Mouse (Mus musculus) liver, adult 2 months (tissue): Measurements from ENCODE around the gene Cpsf2.

Experiments
- CTCF ChIP-seq: fragments of 200-500 bp; IDR thresholded peaks from 2 replicates; pipeline ENCODE4 v1.5.1; 2011; ENCODE audit warnings: low read depth, low read length, control low read depth
- POLR2A ChIP-seq: fragments of 200-500 bp; IDR thresholded peaks from 2 replicates; pipeline ENCODE4 v1.6.1; 2011; ENCODE audit warnings: low read length, control low read depth; ENCODE audit not compliant: insufficient read depth; ENCODE audit errors: extremely low read depth

DNA sequence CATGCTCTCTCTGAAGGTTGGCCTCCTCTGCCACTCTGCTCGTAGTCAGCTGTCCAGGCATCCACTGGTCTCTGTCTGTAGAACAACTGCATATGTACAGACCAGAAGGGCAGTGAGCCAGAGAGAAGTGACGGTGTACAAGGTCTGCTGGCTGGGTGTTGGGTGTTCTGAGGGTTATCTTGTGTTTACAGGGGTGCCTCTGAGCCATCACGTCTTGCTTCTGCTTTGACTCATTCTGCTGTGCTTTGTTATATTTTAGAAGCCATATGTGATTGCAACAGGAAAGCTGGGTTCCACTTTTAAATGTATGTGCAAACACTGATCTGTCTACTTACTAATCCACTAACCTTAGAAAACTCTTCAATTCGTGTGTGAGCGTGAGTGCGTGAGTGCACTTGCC is 11.9 kb downstream of the Cpsf2 start:
- no peak for TF ChIP-seq CTCF
- no peak for TF ChIP-seq POLR2A
